Mouse (Mus musculus) embryonic fibroblast, embryonic 13.5 days (primary cell): ENCODE data around the gene Slamf1.

ENCODE experiments used
- CTCF ChIP-seq: IDR thresholded peaks from 2 replicates; pipeline ENCODE4 v1.5.1; 2011; ENCODE audit warnings: mild to moderate bottlenecking, control low read depth, low read length, moderate library complexity, borderline replicate concordance; ENCODE audit not compliant: insufficient read depth
- POLR2A ChIP-seq: IDR thresholded peaks from 2 replicates; pipeline ENCODE4 v1.6.1; 2011; ENCODE audit warnings: low read depth, mild to moderate bottlenecking, control low read depth, low read length, moderate library complexity

GRCm38 (mm10) chr1:171799648-171800047 is 32.7 kb downstream of the Slamf1 start:
- TF ChIP-seq POLR2A (no peak), CTCF (no peak)
